Mouse (Mus musculus): ENCODE measurements around the gene Efcab7. TPM values are rescaled to one million over a fixed set of nuclear protein-coding genes. Genes with fewer than 3 reads are reported as not detected.

Gene Efcab7
- polyA plus RNA-seq, 1 experiment = 2.2 TPM

DNA sequence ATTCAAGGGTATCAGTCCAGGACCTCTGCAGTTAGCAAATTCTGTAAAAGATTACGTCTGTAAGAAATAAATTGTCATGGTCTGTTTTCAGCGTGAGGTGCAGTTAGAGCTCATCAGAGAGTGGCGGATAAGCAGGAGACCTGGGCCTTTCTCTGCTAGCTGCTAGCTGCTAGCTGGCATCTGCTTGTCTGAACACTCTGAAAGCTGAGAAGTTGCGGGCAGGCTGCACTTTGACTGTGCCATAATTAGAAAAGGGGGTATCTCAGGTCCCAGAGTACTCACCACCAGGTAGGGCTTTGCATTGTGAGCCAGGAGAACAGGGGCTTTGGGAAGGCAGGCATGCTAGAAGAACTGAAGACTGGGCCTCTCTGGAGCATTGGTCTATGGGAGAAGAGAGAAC is 102.8 kb downstream of the Efcab7 start:
- peak overlapping the region; percentile 35 for H3K4me3 ChIP-seq (ENCODE audit: insufficient read depth, low read depth, low read length)
- H3K4me1 ChIP-seq (ENCODE audit: control insufficient read depth, insufficient read depth, insufficient read length, low read length) = peaks cover 15% of the 10 kb centered on the region
- peak overlapping the region; percentile 90 for H3K27ac ChIP-seq (replicated peaks; ENCODE audit: low read depth, low read length)

GRCm38 (mm10) chr4:99934859-99935258 is 105.9 kb downstream of the Efcab7 start:
- Histone ChIP-seq H3K4me1 (ENCODE audit: control insufficient read depth, insufficient read depth, insufficient read length, low read length) (peaks cover 23% of the 10 kb centered on the region), H3K27ac (replicated peaks; ENCODE audit: low read depth, low read length) (peak overlapping the region; percentile 40; the same call in 1 of the 2 replicates), H3K4me3 (ENCODE audit: insufficient read depth, low read depth, low read length) (no peak overlapping the region)

GRCm38 (mm10) chr4:99936278-99936677 is 107.3 kb downstream of the Efcab7 start:
- Histone ChIP-seq H3K4me1 (ENCODE audit: control insufficient read depth, insufficient read depth, insufficient read length, low read length) (peaks cover 30% of the 10 kb centered on the region), H3K4me3 (ENCODE audit: insufficient read depth, low read depth, low read length) (no peak overlapping the region), H3K27ac (replicated peaks; ENCODE audit: low read depth, low read length) (no peak overlapping the region)

GRCm38 (mm10) chr4:99939711-99940505 is 110.9 kb downstream of the Efcab7 start:
- peak overlapping the region; percentile 89 for H3K27ac ChIP-seq (replicated peaks; ENCODE audit: low read depth, low read length)
- H3K4me1 ChIP-seq (ENCODE audit: control insufficient read depth, insufficient read depth, insufficient read length, low read length) = peaks cover 28% of the 10 kb centered on the region
- H3K4me3 ChIP-seq (ENCODE audit: insufficient read depth, low read depth, low read length) = no peak overlapping the region

GRCm38 (mm10) chr4:99941655-99942414 is 112.8 kb downstream of the Efcab7 start:
- H3K4me3 ChIP-seq (ENCODE audit: insufficient read depth, low read depth, low read length) = no peak overlapping the region
- H3K27ac ChIP-seq (replicated peaks; ENCODE audit: low read depth, low read length) = peak overlapping the region; percentile 76

DNA sequence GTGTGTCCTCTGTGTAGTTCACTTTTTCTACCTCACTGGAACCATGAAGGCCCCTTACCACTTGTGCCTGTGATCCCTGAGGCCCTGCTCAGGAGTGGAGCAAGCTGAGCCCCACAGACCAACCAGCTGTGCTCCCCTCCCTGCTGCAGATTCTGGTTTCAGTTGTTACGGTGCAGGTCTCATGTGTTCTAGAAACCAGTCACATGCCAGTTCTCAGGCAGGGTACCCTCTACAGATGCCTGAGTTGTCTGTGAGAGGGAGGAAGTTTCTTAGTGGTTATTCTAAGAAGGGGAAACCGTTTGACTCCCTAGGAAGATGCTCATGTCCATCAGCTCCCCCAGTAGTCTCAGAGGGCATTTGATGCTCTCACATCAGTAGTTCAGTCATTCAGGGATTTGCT is 115.6 kb downstream of the Efcab7 start:
- H3K4me3 ChIP-seq (ENCODE audit: insufficient read depth, low read depth, low read length) = no peak overlapping the region
- peaks cover 17% of the 10 kb centered on the region for H3K4me1 ChIP-seq (ENCODE audit: control insufficient read depth, insufficient read depth, insufficient read length, low read length)
- no peak overlapping the region for H3K27ac ChIP-seq (replicated peaks; ENCODE audit: low read depth, low read length)

More at GRCm38 (mm10) chr4:99941655-99942414, 112.8 kb downstream of the Efcab7 start:
- H3K4me1 ChIP-seq (ENCODE audit: control insufficient read depth, insufficient read depth, insufficient read length, low read length) = peaks cover 25% of the 10 kb centered on the region

DNA sequence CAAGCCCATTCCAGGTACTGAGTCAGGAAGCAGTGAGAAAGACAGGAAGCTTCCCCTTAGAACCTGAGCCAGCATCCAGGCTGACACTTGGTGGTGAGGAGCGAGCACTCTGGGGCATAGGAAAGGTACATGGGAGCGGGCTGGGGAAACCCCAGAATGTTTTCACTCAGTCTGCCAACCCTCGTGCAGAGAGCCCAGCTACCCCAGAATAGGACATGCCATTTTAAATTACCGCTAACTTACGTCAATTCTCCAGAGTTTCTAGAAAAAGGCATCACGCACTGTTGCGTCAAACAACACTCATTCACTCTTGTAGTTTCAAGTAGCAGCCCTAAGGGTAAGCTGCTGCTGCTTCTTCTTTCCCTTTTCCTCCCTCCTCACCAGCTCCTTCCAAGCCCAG is 116.0 kb downstream of the Efcab7 start:
- no peak overlapping the region for H3K27ac ChIP-seq (replicated peaks; ENCODE audit: low read depth, low read length)
- peaks cover 17% of the 10 kb centered on the region for H3K4me1 ChIP-seq (ENCODE audit: control insufficient read depth, insufficient read depth, insufficient read length, low read length)
- H3K4me3 ChIP-seq (ENCODE audit: insufficient read depth, low read depth, low read length) = no peak overlapping the region

GRCm38 (mm10) chr4:99946516-99946915 is 117.5 kb downstream of the Efcab7 start:
- H3K27ac ChIP-seq (replicated peaks; ENCODE audit: low read depth, low read length) = no peak overlapping the region
- H3K4me1 ChIP-seq (ENCODE audit: control insufficient read depth, insufficient read depth, insufficient read length, low read length) = peaks cover 13% of the 10 kb centered on the region
- no peak overlapping the region for H3K4me3 ChIP-seq (ENCODE audit: insufficient read depth, low read depth, low read length)

GRCm38 (mm10) chr4:99947192-99947591 is 118.2 kb downstream of the Efcab7 start:
- no peak overlapping the region for H3K4me3 ChIP-seq (ENCODE audit: insufficient read depth, low read depth, low read length)
- H3K27ac ChIP-seq (replicated peaks; ENCODE audit: low read depth, low read length) = no peak overlapping the region
- H3K4me1 ChIP-seq (ENCODE audit: control insufficient read depth, insufficient read depth, insufficient read length, low read length) = peaks cover 14% of the 10 kb centered on the region

GRCm38 (mm10) chr4:99947896-99948295 is 118.9 kb downstream of the Efcab7 start:
- H3K4me1 ChIP-seq (ENCODE audit: control insufficient read depth, insufficient read depth, insufficient read length, low read length) = peaks cover 15% of the 10 kb centered on the region
- H3K27ac ChIP-seq (replicated peaks; ENCODE audit: low read depth, low read length) = no peak overlapping the region

GRCm38 (mm10) chr4:99953904-99954303 is 124.9 kb downstream of the Efcab7 start:
- Histone ChIP-seq H3K4me3 (ENCODE audit: insufficient read depth, low read depth, low read length) (no peak overlapping the region), H3K4me1 (ENCODE audit: control insufficient read depth, insufficient read depth, insufficient read length, low read length) (peaks cover 22% of the 10 kb centered on the region), H3K27ac (replicated peaks; ENCODE audit: low read depth, low read length) (no peak overlapping the region)

More at GRCm38 (mm10) chr4:99947896-99948295, 118.9 kb downstream of the Efcab7 start:
- H3K4me3 ChIP-seq (ENCODE audit: insufficient read depth, low read depth, low read length) = no peak overlapping the region

GRCm38 (mm10) chr4:99955396-99955795 is 126.4 kb downstream of the Efcab7 start:
- Histone ChIP-seq H3K27ac (replicated peaks; ENCODE audit: low read depth, low read length) (no peak overlapping the region), H3K4me1 (ENCODE audit: control insufficient read depth, insufficient read depth, insufficient read length, low read length) (peaks cover 24% of the 10 kb centered on the region), H3K4me3 (ENCODE audit: insufficient read depth, low read depth, low read length) (no peak overlapping the region)

- peaks cover 14% of the 10 kb centered on the region for H3K4me1 ChIP-seq (ENCODE audit: control insufficient read depth, insufficient read depth, insufficient read length, low read length)
- H3K4me3 ChIP-seq (ENCODE audit: insufficient read depth, low read depth, low read length) = no peak overlapping the region
- H3K27ac ChIP-seq (replicated peaks; ENCODE audit: low read depth, low read length) = no peak overlapping the region
Observed at GRCm38 (mm10) chr4:99957186-99957585, 128.2 kb downstream of the Efcab7 start.

- Histone ChIP-seq H3K4me1 (ENCODE audit: control insufficient read depth, insufficient read depth, insufficient read length, low read length) (peaks cover 12% of the 10 kb centered on the region; the same call in 1 of the 2 replicates), H3K4me3 (ENCODE audit: insufficient read depth, low read depth, low read length) (no peak overlapping the region), H3K27ac (replicated peaks; ENCODE audit: low read depth, low read length) (no peak overlapping the region)
Observed at GRCm38 (mm10) chr4:99958084-99958815, 129.3 kb downstream of the Efcab7 start.

DNA sequence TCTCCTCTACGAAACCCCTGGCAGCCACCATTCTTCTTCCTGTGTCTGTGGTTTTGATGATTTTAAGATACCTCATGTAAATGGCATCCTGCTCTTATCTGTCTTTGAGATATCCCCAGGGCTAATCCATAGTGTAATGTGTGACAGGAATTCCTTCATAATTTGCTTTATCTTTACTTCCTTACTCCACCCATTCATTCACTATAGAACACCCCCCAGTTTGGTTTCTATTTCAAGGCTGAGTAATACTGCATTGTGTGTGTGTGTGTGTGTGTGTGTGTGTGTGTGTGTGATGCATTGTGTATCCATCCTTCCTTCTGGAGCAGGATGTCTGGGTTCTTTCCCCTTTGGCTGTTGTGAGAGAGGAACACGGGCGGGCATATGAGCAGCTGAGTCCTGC is 130.3 kb downstream of the Efcab7 start:
- H3K4me3 ChIP-seq (ENCODE audit: insufficient read depth, low read depth, low read length) = no peak overlapping the region
- H3K4me1 ChIP-seq (ENCODE audit: control insufficient read depth, insufficient read depth, insufficient read length, low read length) = peaks cover 12% of the 10 kb centered on the region; the same call in 1 of the 2 replicates
- no peak overlapping the region for H3K27ac ChIP-seq (replicated peaks; ENCODE audit: low read depth, low read length)

All from brown adipose tissue, adult 24 weeks (tissue).